Mouse (Mus musculus) cerebellum, adult 2 months (tissue): ENCODE measurements around the gene Zfp618. TPM values are rescaled to one million over a fixed set of nuclear protein-coding genes. Genes with fewer than 3 reads are reported as not detected.

ENCODE experiments used
- DNase-seq, 2 experiments: peaks; one replicate each; pipeline ENCODE4 v3.0.0; 2021
- H3K27ac ChIP-seq: fragments of 200-500 bp; 2 replicates; pipeline ENCODE4 v1.5.1; 2012; ENCODE audit warnings: low read length, control low read depth, inconsistent platforms; ENCODE audit not compliant: insufficient read depth
- H3K27me3 ChIP-seq: fragments of 200-500 bp; 2 replicates; pipeline ENCODE4 v1.6.1; 2012; ENCODE audit warnings: inconsistent platforms, mild to moderate bottlenecking, low read length, moderate library complexity; ENCODE audit not compliant: control insufficient read depth, insufficient read depth
- H3K4me1 ChIP-seq: fragments of 200-500 bp; 2 replicates; pipeline ENCODE4 v1.6.1; 2011; ENCODE audit warnings: low read length; ENCODE audit not compliant: control insufficient read depth, insufficient read depth
- H3K4me3 ChIP-seq: fragments of 200-500 bp; replicated peaks from 2 replicates; pipeline ENCODE3; 2011; ENCODE audit warnings: mild to moderate bottlenecking, low read depth, low read length, control low read depth; ENCODE audit not compliant: insufficient read depth
- CTCF ChIP-seq: fragments of 200-500 bp; IDR thresholded peaks from 2 replicates; pipeline ENCODE4 v1.5.1; 2011; ENCODE audit warnings: low read depth, mild to moderate bottlenecking, control low read depth, low read length, moderate library complexity, borderline replicate concordance; ENCODE audit not compliant: insufficient read depth
- POLR2A ChIP-seq: fragments of 200-500 bp; IDR thresholded peaks from 2 replicates; pipeline ENCODE4 v1.6.1; 2011; ENCODE audit warnings: low read length, control low read depth, borderline replicate concordance; ENCODE audit not compliant: insufficient read depth
- WGBS: fragments of 180-500 bp; shearing (Covaris S2); methylation state at CpG from one replicate; pipeline ENCODE4 v1.1.7; 2018; 5-methylcytosine and 5-hydroxymethylcytosine counted together
- polyA plus RNA-seq: library from polyadenylated mRNA; depleted of rRNA; stranded (reverse); fragments of >200 nt; gene quantifications from 2 replicates; pipeline ENCODE4 v1.2.3, GENCODE M21; 2012

Zfp618 gene
- polyA plus RNA-seq, 1 experiment: 2.7 TPM

DNA sequence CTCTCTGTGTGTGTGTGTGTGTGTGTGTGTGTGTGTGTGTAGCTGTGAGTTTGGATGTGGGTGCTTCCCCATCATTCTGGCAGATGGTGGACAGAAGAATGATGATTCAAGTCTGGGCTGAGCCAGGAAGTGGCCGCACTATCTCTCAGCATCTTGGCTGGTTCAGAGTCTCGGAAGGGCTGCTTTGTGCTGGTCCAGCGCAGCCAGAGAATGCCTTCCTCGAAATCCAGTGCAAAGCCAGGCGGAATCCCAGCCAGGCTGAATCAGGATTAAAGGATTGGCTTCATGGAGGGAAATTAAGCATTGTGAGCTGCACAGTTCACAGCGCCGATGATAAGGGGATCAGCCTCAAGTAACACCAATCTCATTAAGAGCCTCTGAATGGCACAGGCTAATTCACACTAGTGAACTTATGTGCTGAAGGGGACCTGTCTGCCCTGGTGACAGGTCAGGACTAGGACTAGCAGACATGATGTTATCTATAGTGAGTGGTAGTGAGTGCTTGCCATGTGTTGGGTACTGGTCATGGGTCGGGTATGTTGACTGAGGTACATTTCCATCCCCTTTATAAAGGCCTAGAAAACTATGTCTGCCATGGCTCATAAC, 159.6 kb downstream of the Zfp618 start:
- DNase-seq: no peak
- no peak overlapping the region for H3K27ac ChIP-seq
- 28% methylated on average over 8 of the region's 8 CpGs for WGBS

DNA sequence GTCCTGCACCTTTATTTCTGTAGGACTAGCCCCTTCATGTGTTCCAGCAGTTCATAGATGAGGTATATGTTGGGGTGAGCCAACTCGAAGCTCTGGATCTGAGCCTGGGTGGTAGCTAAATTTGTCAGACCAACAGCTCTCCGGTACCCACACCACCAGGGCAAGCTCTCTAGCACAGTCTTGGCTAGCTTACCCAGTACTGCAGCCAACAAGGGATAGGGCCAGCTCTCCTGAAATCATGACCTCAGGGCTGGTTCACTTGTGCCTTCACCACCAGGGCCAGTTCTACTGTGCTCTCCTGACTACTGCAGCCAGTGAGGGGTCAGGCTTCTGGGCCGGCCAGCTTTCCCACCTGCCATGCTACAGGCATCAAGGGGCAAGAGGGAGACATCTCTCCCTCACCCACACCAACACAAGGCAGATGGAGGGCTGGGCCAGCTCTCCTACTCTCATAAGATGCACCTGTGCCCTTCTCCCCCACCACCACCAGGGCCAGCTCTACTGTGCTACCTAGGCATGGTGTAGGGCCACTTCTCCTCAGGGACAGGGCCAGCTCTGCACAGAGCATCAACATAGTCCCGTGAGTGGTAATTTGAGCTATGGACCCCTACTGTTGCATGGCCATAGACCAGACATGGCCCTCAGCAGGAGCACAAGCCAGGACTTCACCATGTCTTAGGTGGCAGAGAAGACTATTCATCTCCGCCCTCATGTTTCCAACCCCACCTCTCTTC, 164.7 kb downstream of the Zfp618 start:
- H3K27ac ChIP-seq: no peak overlapping the region
- DNase-seq: peak; percentile 18 to 50
- no peak for TF ChIP-seq CTCF
- TF ChIP-seq POLR2A: no peak
- H3K4me1 ChIP-seq: peaks cover 6% of the 10 kb centered on the region
- H3K4me3 ChIP-seq: no peak overlapping the region
- H3K27me3 ChIP-seq: no peaks in the 10 kb centered on the region; the same call in 1 of the 2 replicates
- 30% methylated on average over 5 of the region's 5 CpGs for WGBS

More for the DNA sequence above, 159.6 kb downstream of the Zfp618 start:
- no peak for TF ChIP-seq POLR2A
- TF ChIP-seq CTCF: no peak
- Histone ChIP-seq H3K4me1 (peaks cover under 1% of the 10 kb centered on the region), H3K4me3 (no peak overlapping the region), H3K27me3 (no peaks in the 10 kb centered on the region; the same call in 1 of the 2 replicates)

DNA sequence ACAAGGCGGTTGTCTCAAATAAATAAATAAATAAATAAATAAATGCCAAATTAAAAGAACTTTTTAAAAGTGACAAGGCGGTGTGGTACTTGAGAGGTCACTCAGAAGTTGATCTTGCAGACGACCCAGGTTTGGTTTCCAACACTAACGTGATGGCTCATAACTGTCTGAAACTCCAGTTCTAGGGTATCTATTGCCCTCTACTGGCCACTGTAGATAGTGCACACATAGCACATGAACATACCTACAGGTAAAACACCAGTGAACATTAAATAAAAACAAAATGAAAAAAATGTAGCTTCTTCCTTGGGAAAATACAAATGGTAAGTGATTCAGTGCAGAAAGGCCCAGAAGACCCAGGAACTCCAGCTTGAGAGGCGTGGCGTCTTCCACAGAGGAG, 181.9 kb downstream of the Zfp618 start:
- DNase-seq: no peak
- Histone ChIP-seq H3K4me1 (no peaks in the 10 kb centered on the region), H3K4me3 (no peak overlapping the region), H3K27ac (no peak overlapping the region), H3K27me3 (no peaks in the 10 kb centered on the region)
- no peak for TF ChIP-seq POLR2A
- no peak for TF ChIP-seq CTCF
- 95% methylated on average over 6 of the region's 6 CpGs for WGBS

DNA sequence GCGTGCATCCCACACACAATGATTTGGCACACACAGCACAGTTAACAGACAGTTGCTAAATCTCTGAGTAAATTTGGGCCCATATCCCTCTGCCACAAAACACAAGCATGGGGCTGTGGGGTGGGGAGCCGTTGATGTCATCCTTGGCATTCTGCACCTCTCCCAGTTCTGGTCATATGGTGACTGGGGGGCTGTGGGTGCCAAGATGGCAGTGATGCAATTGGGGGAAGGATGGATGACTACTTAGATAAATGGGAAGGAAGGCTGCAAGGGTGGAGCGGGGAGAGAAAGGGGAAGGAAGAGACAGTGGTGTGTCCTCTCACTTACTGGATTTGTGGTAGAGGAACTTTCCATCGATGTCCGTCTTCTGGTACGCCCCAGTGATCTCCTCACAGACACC, 185.8 kb downstream of the Zfp618 start:
- 67% methylated on average over 6 of the region's 6 CpGs for WGBS
- no peaks in the 10 kb centered on the region for H3K4me1 ChIP-seq
- TF ChIP-seq POLR2A (no peak), CTCF (no peak)
- H3K27ac ChIP-seq: no peak overlapping the region
- no peak overlapping the region for H3K4me3 ChIP-seq
- no peak for DNase-seq
- no peaks in the 10 kb centered on the region for H3K27me3 ChIP-seq

DNA sequence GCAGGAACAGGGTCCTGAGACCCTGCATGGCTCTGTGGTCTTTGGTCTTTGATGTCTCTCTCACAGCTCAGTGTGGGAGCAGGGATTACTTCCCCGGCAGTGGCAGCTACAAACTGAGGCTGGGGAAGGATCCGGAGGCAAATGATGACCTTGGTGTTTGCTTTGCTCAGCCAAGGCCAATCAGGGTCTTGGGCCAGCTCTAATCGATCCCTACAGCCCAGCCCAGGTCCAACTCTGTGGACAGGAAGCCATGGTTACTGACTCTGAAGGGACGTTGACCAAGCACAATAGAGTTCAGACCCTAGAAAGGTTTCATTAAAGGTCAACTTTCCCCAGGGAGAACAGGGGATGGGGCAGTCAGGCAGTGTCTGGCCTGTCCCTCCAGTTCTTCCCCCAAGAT, 188.7 kb downstream of the Zfp618 start:
- TF ChIP-seq POLR2A (no peak), CTCF (no peak)
- DNase-seq: no peak
- Histone ChIP-seq H3K27ac (no peak overlapping the region), H3K27me3 (no peaks in the 10 kb centered on the region), H3K4me3 (no peak overlapping the region), H3K4me1 (no peaks in the 10 kb centered on the region)
- WGBS: 61% methylated on average over 4 of the region's 4 CpGs

DNA sequence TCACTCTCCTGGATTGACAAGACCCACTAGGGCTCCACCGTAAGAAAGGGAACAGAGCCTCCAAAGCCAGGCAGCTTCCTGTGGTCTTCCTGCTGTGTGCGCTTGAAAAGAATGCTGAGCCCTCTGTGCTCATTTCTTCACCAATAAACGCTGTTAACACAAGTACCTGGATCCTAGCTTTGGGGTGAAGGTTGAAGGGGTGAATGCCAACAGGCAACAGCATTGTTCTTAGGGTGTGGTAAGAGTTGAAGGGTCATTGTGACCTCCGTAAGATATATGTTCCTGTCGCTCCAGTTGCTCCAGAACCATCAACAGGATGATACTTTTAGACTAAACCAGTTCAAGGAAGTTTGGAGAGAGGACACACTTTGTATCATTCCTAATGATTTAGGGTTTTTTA, 189.3 kb downstream of the Zfp618 start, which contains the start of gene Ambp:
TSS of gene Ambp (minus strand) at position 101 of the 400 bp plus-strand sequence.
- WGBS: 66% methylated on average over 5 of the region's 5 CpGs
- no peaks in the 10 kb centered on the region for H3K27me3 ChIP-seq
- TF ChIP-seq POLR2A (no peak), CTCF (no peak)

DNA sequence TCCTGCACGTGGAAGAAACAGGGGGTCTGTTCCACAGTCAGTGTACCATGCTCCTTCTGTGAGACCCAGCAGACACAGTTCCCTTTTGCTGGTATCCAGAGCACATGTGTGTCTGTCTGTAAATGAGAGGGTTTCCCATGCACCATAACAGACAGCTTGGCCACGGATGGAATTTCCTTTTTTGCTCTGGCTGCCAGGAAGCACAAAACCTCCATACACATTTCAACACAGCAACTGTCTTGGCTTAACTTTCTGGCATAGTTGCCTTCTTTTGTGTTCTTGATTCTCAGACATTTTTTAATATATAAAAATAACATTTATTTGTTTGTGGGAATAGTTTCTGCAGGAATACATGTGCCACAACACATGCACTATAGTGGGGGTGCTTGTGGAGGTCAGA, 190.2 kb downstream of the Zfp618 start:
- H3K4me3 ChIP-seq: no peak overlapping the region
- no peaks in the 10 kb centered on the region for H3K27me3 ChIP-seq
- TF ChIP-seq POLR2A: no peak
- TF ChIP-seq CTCF: no peak
- no peak overlapping the region for H3K27ac ChIP-seq
- WGBS: 40% methylated on average over 2 of the region's 2 CpGs
- DNase-seq: no peak
- no peaks in the 10 kb centered on the region for H3K4me1 ChIP-seq

More for the DNA sequence above, 189.3 kb downstream of the Zfp618 start, which contains the start of gene Ambp:
- no peak within 1 kb of the TSS for H3K27ac ChIP-seq
- H3K4me1 ChIP-seq: no peaks in the 10 kb centered on the region
- DNase-seq: no peak
- H3K4me3 ChIP-seq: no peak within 1 kb of the TSS

DNA sequence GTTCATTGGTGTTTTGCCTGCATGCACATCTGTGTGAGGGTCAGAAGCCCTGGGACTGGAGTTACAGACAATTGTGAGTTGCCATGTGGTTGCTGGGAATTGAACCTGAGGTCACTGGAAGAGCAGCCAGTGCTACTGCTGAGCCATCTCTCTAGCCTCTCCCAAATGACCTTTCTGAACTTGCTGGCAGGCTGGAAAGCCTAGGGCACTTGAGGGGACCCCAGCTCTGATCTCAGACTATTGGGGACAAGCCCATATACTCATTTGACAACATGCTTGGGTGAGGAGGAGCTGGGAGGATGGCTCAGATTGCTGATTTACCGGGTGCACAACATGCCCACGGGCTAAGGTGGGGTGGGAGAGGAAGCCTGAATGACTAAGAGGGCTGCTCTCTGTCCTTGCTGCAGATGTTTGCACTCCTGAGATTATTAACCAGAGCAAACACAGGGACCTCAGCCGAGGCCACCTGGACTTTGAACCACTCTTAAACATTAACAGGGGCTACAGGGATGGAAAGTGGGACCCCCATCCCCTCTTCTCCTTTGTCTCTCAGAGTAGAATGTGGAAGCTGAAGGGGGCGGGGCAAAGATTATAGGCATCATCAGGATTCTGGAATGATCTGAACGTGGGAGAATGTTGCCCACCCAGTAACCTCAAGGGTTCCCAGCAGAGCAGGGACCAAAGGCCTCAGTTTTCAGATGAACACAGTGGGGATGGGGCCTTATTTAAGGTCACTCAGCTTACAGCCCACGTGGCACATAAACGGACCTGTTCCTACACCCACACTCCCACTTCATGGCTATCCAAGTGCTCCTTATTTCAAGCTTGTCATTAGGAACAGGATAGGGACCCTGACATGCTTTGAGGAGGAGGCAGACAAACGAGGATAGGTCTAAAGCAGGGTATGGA, 191.6 kb downstream of the Zfp618 start:
- TF ChIP-seq CTCF (no peak), POLR2A (no peak)
- Histone ChIP-seq H3K4me3 (no peak overlapping the region), H3K4me1 (no peaks in the 10 kb centered on the region), H3K27me3 (no peaks in the 10 kb centered on the region), H3K27ac (no peak overlapping the region)
- DNase-seq: no peak
- WGBS: 74% methylated on average over 8 of the region's 8 CpGs
